Mouse (Mus musculus): ENCODE measurements at regions not wholly inside any gene's neighbourhood (a gene's known extent, or its start where the extent isn't known, plus 50 kb on each side); places are given as distances from the start of the nearest gene placed in this dataset.

DNA sequence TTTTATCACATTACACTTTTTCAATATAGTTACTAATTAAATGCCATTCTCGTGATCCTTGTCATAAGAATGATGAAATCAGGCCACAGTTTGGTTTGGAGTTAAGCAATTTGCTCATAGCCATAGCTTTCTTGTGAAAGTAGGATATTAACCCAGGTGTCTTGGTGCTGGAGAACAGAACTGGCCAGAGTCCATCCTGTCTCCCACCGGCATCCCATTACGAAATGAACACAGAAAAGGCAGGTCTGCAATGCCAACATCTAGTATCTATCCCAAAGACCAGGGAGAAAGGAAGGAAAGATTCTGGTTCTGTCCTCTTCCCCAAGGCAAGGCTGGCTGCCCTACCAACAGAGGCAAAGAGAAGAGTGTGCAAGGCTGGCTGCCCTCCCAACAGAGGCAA lies 61.6 kb upstream of the Avpr1a start:
- no peak for DNase-seq (ENCODE audit: low spot score in 2 of 2)

DNA sequence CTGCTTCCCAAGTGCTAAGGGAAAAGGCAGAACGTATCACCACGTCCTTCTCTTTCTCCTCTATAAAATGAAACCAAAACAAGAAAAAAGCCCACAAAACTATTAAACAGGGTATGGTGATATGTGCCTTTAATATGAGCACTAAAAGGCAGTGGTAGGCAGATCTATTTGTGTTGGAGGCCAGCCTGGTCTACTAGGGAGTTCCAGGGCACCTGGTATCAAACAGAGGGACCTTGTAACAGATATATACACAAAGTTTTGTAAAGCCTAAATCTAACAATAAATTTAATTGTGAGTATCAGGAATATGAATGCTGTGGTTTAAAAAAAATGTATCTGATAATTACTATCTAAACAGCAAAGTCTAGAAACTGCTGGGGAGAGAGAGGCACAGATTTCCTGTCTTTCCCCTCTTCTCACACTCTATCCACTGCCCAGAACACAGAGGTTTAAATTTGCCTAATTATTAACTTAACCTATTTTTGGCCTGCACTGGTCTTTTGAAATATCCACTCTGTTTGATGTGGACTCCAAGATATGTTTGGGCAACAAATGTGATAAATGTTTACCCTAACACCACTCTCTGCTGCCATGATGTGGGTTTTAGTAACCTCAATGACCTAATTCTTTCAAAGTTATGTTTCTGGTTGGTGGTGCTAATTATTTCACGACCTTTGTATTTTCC lies 68.5 kb upstream of the Avpr1a start:
- no peak for DNase-seq (ENCODE audit: low spot score in 2 of 2)

DNA sequence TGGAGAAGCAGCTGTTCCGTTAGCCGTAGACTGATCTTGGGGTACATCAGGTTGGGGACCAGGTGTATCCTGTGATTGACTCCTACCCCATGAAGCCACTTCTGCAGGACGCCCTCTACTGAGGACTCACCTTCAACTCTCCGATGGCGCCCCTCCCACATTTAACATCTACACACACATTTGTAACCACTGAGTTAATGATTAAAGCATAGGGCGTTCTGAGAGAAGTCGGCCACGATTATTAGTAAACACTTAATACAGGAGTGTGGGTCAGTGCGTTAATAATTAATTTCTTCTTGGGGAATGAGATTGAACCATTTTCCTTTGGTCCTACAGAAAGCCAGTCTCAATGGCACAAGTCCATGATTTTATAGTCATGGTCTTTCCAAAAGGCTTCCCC lies 105.0 kb upstream of the Avpr1a start:
- DNase-seq (ENCODE audit: low spot score in 2 of 2): no peak

DNA sequence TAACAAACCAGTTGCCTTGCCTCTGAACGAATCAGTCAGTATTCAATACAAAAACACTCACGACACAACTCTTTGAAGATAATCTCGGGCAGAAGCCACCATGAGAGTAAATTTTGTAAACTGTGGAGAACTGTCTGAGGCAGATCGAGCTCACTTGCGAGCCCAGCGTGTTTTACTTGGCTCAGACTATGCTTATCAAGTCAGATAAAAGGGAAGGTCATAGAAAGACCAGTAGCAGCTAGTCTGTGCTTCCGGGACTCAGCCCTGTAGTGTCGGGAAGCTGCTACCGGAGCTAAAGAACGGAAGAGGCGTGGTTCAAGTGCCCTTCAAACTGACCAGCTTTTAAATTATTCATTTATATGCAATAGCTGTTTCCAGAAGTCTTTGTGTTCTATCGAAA lies 105.9 kb upstream of the Avpr1a start:
- no peak for DNase-seq (ENCODE audit: low spot score in 2 of 2)

DNA sequence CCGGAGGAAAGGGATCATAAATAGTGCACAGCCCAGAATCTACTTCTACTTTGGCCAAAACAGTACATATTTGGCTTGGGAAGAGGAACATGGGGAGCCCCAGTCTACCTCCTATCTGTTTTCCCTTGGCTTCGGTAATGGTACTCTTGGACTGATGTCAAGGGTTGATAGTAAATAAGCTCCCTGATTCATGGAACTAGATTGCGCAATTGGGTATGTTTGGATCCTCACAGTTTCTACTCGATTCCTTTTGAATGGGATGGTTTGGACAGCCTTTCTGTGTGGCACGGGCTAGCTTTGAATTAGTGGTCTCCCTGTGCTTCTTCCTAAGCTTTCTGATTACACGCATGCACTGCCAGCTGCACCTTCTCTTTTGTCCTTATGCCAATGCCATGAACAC lies 121.4 kb upstream of the Avpr1a start:
- no peak for DNase-seq (ENCODE audit: low spot score in 2 of 2)

DNA sequence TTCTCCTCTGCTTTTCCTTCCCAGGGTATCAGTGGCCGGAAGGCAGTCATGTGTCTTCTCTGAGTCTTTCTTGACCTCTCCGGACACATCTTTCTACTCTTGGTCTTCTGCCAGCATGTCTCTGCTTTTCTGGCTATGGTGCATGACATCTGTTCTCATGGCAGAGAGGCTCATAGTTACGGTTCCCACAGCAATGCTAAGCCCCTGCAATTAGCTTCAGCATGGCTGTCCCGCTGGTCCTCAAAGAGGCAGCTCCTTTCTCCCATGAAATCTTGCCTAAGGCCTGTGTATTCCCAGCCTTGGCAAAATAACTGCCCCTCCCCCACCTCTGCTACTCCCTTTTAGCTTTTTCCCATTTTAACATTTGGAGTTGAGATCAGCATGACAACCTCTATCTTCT lies 129.4 kb upstream of the Avpr1a start:
- no peak for DNase-seq (ENCODE audit: low spot score in 2 of 2)

DNA sequence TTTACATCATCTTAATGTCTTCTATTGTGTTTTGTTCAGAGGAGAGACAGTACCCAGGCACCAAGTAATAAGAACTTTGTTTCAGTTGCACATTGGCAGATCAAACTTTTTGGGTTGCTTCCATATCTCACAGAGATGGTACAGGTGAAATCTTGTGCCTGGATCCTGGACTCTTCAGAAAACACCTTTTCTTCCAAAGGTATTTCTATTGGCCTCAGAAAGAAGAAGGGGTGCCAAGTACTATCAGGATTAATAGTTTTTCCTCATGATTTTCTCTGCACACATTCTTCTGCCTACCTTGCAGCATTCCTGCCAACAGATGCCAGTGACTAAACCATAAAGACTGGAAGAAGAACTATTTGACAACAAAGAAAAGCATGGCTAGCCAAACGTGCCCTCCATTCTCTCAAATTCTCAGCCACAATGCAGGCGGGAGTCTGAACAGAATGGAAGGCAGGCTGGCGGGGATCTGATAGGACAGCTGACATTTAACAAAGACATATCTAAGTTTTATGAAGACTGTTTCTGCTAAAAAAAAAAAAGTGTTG lies 137.6 kb upstream of the Avpr1a start:
- DNase-seq (ENCODE audit: low spot score in 2 of 2): no peak

DNA sequence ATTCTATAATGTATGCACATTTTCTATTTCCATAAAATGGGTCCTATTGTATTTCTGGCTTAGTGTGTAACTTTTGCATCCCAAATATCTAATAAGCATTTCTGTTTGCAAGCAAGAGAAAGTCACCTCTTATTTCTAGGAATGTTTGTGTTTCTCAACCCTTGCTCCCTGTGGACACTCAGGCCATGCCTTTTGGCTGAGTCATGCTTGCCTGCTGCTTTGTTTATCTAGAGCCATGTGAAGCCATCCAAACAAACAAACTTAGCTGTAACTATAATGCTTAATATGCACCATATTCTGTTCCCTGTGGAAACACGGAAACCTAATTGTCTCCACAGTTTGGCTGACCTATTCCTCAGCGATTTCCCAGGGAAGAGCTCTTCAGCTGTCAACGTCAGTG lies 139.6 kb upstream of the Avpr1a start:
- no peak for DNase-seq (ENCODE audit: low spot score in 2 of 2)

DNA sequence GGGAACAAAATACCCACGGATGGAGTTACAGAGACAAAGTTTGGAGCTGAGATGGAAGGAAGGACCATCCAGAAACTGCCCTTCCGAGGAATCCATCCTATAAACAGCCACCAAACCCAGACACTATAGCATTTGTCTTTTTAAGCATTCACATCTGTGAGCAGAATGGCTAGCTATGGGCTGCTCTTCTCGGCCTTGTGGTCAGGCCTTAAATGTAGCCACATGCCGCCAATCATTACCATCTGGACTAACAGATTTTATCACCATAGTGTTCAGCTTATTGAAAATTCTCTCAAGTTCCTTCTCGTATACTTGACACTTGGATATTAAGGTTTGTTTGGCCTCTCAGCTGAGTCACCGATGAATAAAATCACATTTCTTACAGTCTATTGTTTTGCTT lies 146.0 kb upstream of the Avpr1a start:
- DNase-seq (ENCODE audit: low spot score in 2 of 2): no peak

DNA sequence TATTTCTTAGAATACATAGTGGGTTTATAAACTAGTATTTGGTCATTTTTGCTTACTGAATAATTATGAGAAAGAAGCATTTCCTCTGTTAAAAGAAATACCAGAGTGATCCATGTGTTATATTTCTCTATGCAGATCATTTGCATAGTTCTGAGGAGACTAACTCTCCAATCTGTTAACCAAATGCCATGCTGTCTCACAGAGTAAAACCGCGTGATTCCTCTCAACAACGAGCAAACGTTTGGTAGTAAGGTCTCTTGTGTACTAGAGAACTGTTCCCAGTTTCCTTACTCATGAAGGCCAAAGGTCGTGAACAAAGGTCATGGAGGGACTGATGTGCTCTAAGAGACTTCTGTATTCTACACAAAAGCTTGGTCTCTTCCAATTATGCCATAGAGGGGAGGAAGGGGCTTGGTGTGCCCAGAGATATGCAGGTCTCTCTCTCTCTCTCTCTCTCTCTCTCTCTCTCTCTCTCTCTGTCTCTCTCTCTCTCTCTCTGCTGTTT lies 152.3 kb upstream of the Avpr1a start:
- peak in 1 of 2 experiments; percentile 28 for DNase-seq (ENCODE audit: low spot score in 2 of 2)

DNA sequence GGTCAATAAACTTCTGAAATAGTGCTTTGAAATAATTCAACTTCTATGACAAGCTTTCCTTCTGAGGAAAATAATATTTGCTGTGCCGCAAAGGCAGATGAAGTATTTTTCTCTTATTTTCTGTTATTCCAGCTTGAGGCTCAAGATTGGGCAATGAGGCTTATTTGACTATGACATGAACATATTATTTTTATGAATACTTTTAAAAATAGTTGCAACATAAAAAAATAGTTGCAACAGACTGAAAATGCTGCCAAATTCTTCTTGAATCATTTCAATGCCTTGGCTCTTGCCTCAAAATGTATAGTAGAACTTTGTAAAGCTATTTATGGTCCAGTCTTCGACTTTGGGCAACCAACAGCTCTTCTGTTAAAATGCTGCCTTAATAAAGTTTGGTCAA lies 156.7 kb upstream of the Avpr1a start:
- no peak for DNase-seq (ENCODE audit: low spot score in 2 of 2)

DNA sequence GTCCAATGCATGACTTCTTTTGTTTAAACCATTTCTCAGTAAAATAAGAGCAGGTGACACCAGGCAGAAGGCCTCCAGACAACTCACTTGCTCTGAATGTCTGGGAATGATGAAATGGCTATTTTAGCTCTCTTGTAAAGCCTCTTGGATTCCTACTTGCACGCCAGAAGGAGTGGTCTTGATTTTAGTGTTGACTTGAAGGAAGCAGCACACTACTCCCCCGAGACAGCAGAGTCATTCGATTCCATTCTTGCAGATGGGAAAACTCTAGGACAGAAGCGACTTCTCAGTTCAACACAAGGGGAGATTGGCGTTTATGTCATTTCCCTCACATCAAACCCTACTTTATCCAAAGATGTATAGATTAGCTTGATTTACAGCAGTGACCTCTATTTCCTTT lies 157.2 kb upstream of the Avpr1a start:
- no peak for DNase-seq (ENCODE audit: low spot score in 2 of 2)

DNA sequence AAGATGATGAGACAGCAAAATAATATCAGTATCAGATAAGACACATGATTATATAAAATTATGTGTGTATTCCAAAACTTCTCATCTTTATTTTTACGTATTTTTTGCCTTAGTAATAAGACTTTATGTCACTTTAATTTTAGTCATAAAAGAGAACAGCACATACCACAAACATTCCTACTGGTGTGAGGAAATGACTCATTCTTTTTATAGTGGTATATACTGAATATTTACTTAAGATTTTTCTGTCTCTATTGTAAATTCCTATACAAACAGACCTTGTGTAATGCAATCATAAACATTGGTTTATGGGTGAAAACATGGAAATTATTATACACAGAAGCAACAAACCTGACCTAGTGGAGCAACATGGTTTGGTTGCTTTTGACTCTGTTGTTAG lies 173.4 kb upstream of the Avpr1a start:
- DNase-seq (ENCODE audit: low spot score in 2 of 2): no peak

DNA sequence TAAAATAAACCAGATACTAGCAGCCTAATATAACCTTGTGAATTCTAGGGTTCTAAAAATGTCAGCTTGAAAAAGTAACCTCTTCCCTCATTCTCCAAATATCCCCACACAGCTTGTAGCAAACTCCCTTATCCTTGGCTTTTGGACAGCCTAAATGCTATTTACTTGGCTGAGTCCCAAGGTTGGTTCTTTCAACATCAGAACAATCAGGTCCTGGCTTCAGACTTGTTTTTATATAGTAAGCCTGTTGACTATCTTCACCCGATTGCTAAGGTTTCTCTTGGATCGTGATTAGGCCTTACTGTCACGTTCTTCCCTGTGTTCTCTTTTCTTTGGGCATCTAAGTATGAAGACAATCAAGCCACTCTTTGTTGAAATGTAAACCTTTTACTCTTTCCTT lies 174.1 kb upstream of the Avpr1a start:
- DNase-seq (ENCODE audit: low spot score in 2 of 2): no peak

DNA sequence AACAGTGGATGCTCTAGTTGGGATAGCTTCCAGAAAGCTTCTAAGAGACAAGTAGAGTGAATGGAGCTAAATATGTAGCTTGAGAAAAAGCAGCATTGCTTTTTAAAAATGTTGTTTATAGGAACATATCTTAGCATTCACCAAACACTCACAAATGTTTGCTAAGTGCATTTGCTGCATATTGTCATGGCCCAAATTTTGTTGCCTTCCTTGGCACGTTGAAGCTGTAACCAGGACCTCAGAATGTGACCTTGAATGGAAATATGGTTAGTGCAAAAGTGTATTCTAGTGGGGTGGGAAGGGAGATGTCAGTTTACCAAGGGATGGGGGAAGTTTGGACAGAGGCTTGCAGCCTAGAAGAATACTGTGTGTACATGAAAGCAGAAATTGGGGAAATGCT lies 166.9 kb upstream of the Rxylt1 start:
- no peak for DNase-seq (ENCODE audit: low spot score in 2 of 2)

DNA sequence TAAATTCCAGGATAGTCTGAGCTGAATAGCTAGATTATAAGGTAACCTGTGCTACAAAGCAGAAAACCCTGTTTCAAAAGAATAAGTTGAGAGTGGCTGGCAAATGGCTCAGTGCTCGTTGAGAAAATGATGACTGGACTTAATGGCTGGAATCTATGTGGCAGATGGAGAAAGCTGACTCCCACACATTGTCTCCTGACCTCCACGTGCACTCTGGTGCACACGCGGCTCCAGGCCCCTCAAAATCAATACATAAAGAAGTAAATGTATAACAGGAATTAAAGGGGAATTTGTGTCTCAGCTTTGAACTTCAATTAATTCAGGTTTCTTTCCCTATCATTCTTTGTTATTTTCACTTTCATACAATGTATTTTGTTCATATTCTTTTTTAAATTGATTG lies 162.2 kb upstream of the Rxylt1 start:
- DNase-seq (ENCODE audit: low spot score in 2 of 2): no peak

DNA sequence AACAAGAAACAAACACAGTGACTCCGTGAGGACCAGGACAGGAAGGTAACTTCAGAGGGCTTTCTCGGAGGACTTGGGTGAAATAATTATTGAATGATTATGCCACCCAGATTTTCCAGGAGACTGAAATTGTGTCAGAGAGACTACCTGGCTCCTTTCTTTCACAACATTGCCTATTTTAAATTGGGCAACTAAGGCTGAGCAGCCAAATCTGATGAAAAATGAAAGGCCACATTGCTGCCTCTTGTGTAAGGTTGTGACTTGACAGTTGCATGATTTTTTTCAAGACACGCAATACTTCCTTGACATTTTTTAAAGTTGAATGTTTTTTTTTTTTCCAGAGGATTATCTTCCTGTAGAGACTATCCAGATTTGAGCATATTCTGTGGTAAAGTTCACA lies 161.5 kb upstream of the Rxylt1 start:
- DNase-seq (ENCODE audit: low spot score in 2 of 2): no peak

DNA sequence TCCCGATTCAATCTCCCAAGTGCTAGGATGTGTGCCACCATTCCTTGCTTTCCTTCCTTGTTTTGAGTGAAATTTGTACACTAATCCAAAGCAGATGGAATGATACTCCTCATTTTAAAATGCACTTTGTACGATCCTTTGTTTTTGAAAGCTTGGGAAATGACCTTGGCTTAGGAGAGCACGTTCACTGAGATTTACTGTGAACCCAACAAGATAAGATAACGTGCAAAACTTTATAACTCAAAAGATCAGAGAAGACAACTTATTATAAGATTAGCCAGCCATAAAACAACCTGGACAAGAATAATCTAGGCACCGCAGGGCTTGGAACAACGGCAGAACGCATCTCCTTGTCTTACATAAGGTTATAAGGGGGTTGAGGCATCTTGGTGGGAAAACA lies 134.6 kb upstream of the Rxylt1 start:
- DNase-seq (ENCODE audit: low spot score in 2 of 2): no peak

DNA sequence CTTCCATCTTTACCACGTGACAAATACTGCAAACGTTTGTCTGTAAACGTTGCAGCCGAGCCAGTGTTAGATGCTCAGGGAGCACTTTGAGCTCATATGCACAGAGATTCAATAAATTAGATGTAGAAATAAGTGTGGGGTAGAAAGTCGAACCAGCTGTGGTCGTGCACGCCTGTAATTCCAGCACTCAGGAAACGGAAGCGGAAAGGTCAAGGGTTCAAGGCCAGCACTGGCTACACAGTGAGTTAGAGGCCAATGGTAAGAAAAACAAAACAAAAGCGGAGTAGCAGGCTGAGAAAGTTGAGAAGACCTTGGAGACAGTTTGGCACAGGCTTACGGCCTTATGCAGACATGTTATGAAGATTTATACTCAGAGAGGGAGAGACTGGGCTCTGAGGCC lies 133.6 kb upstream of the Rxylt1 start:
- no peak for DNase-seq (ENCODE audit: low spot score in 2 of 2)

DNA sequence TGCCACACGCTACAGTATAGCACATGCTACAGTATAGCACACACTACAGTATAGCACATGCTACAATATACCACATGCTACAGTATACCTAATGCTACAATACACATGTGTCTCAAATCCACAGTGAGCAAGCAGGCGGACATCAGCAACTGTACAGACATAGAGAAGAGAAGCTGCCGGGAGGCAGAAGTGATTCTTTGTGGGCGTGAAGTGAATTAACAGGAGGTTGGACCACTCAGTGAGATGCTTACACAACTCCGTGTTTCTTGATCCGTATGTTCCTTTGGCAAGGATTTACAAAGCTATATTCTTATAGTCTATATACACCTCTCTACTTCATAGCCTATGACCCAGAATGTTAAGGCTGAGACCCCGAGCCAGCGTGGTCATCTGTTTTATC lies 128.5 kb upstream of the Rxylt1 start:
- DNase-seq (ENCODE audit: low spot score in 2 of 2): no peak

DNA sequence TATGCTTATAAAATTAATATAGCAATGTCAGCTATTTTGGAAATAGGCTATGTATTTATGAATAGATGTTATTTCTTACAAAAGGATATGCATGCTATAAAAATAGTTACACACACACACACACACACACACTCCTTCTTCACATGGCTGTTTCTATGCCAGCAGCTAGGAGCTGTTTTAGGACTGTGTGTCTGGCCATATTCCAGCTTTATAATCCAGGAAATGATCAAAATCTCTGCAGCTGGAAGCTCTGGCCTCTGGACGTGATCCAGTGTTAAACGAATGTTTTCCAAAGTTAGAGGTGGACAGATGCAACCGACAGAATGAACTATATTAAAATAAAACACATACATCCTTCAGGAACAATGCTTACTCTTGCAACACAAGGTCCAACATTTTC lies 125.9 kb upstream of the Rxylt1 start:
- no peak for DNase-seq (ENCODE audit: low spot score in 2 of 2)

DNA sequence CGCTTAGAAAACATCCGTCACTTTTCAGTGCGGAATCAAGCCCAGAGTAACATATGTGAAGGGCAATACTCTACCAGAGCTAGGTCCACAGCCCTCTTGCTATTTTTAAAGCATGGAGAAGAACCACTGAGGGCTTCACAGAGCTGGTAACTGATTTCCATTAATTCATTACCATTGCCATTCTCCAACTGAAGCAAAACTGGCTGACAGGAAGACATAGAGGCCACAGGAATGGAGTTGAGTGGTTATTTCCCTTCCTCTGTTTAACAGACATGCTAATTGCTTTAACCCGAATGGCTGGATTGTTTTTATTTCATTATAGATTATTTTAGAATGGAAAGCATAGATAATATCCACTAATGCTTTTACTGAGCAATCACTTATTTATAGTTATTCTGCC lies 120.4 kb upstream of the Rxylt1 start:
- DNase-seq (ENCODE audit: low spot score in 2 of 2): no peak

DNA sequence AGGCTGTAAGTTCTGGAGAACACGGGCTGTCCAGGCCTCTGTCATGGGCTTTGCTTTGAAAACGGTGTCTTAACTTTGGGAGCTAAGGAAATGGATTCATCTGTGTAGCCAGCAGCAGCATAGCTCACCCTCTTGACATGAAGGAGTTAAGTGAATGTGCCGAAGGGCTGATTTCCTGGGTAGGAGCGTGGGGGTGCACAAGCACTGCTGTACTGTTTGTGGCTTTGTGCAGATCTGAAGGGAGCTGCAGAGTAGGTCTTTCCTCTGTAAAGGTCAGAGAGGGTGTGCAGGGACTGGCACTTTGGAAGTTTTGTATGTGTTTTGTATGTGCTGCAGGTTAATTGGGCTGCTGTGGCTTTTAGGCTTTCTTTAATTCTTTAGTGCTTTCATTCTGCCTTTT lies 102.6 kb upstream of the Rxylt1 start:
- DNase-seq (ENCODE audit: low spot score in 2 of 2): no peak

DNA sequence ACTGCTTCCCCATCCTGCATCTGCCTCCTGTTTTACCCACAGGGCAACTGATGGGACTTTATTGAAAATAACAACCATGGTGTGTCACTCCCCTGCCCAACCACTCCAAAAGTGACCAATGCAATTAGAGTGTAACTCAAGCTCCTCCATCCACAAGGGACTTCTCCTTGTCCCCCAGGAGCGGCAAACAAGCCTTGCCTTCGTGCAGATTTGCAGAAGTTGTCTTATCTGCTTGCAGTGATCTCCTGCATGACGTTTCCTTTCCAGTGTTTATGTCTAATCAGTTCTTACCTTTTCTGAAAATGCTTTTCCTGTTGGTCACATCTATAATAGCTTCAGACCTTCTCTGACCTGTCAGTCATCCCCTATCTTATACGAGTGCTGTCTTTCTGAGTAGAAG lies 100.5 kb upstream of the Rxylt1 start:
- no peak for DNase-seq (ENCODE audit: low spot score in 2 of 2)
